ENCODE assay signal across 8 mouse cellular contexts in the genomic region with DNA sequence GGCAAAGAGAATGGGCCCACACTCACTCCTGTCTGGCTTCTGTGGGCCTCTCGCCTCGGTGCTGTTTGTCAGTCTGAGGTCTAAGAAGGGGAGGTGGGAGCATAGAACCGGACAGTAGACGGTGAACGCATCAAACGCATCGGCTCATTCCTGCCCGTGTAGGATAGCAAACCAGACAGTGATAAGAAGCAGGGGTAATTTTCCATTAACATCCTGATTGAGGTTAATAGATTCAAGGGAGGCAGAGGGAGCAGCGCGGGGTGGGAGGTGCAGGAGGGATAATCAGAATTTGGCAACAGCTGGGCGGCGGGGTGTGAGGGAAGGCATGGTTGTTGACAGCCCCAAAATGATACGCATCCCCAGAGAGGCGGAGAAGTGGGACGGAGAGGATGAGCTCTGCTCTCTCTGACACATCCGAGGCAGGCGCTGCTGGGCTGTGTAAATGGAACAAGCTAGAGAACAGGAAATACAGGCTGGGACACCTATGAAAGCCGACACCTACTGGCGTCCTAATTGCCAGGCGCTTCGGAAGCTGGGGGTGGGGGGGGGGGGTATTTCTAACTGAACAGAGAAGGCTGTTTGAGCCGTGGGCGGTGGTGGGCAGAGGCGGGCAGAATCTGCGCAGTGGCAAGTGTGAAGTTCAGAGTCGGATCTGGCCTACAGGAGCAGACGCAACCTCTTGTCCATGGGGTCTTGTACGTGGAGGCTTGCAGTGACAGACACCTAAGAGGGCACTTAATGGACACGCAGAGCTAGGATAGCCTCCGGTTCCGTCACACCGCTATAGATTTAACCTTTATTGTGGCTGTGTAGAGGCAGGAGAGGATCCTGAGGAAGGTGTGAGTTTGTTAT. TPM values are rescaled to one million over a fixed set of nuclear protein-coding genes. Genes with fewer than 3 reads are reported as not detected.
A peak's percentile ranks its signal among the peaks of the same experiment; 100 is the strongest.
DNase-seq lines count a peak whose midpoint lies in the region; ATAC-seq and TF ChIP-seq lines count a peak whose summit lies in the region.

No protein-coding gene starts in this region.

- no peak overlapping the region for H3K27ac ChIP-seq in ES-E14 (ENCODE audit: insufficient read depth, low read depth, low read length, poor library complexity, severe bottlenecking)
- 0 out of 2 replicates have a peak overlapping the region, but pooled peaks have one; percentile 35 for H3K27ac ChIP-seq in forebrain, embryonic 10.5 days
- H3K27ac ChIP-seq in midbrain, embryonic 11.5 days (ENCODE audit: low read depth, low read length) = no peak overlapping the region

- no peaks in the 10 kb centered on the region for H3K9me3 ChIP-seq in ES-E14 (ENCODE audit: control insufficient read depth, insufficient read depth, low read depth, low read length)
- H3K9me3 ChIP-seq in forebrain, embryonic 10.5 days = no peaks in the 10 kb centered on the region
- H3K9me3 ChIP-seq in midbrain, embryonic 11.5 days (ENCODE audit: control insufficient read depth, low read length) = no peaks in the 10 kb centered on the region

- H3K4me3 ChIP-seq in ES-E14 (ENCODE audit: insufficient read depth in 1 of 2, low read depth in 1 of 2, low read length in 2 of 2, poor library complexity in 1 of 2, severe bottlenecking in 1 of 2) = peak overlapping the region; percentile 34; a peak in 2 of 4 replicates
- peak overlapping the region; percentile 25 for H3K4me3 ChIP-seq in forebrain, embryonic 10.5 days
- H3K4me3 ChIP-seq in midbrain, embryonic 11.5 days (ENCODE audit: low read depth, low read length) = no peak overlapping the region

- H3K36me3 ChIP-seq in ES-E14 (ENCODE audit: control insufficient read depth, insufficient read depth, low read length, poor library complexity, severe bottlenecking) = no peaks in the 10 kb centered on the region
- H3K36me3 ChIP-seq in forebrain, embryonic 10.5 days (replicated peaks) = no peaks in the 10 kb centered on the region
- no peaks in the 10 kb centered on the region for H3K36me3 ChIP-seq in midbrain, embryonic 11.5 days (ENCODE audit: control insufficient read depth, insufficient read depth, low read length)

- H3K4me2 ChIP-seq in midbrain, embryonic 11.5 days = peak overlapping the region; percentile 27

- peaks cover 33% of the 10 kb centered on the region for H3K27me3 ChIP-seq in forebrain, embryonic 10.5 days (ENCODE audit: poor library complexity, severe bottlenecking)
- H3K27me3 ChIP-seq in midbrain, embryonic 11.5 days (ENCODE audit: control insufficient read depth, insufficient read depth, low read length) = no peaks in the 10 kb centered on the region

- H3K9ac ChIP-seq in ES-E14 (ENCODE audit: insufficient read depth, low read depth, low read length, poor library complexity, severe bottlenecking) = peak overlapping the region; percentile 28; the same call in 1 of the 2 replicates
- H3K9ac ChIP-seq in midbrain, embryonic 11.5 days (ENCODE audit: low read length) = 0 out of 2 replicates have a peak overlapping the region, but pooled peaks have one; percentile 30

- H3K4me1 ChIP-seq in ES-E14 (ENCODE audit: control insufficient read depth in 2 of 2, insufficient read depth in 2 of 2, low read length in 2 of 2, poor library complexity in 1 of 2) = peaks cover 0 to 8% of the 10 kb centered on the region in 2 experiments; a peak in 1 of 4 replicates
- peaks cover 22% of the 10 kb centered on the region for H3K4me1 ChIP-seq in forebrain, embryonic 10.5 days
- peaks cover 9% of the 10 kb centered on the region for H3K4me1 ChIP-seq in midbrain, embryonic 11.5 days (ENCODE audit: control insufficient read depth, insufficient read depth, low read length)

- in situ Hi-C loops in ES-E14 (cut with MboI; ENCODE audit: low sequenced_read_pairs in 2 of 2, unreplicated experiment in 2 of 2) = loop anchor here in 1 of 2 experiments (25.0 kb wide), 1 partner anchor 297 kb away; no protein-coding TSS in a partner anchor

- peak; percentile 24 for DNase-seq in kidney, postnatal 10 days
- DNase-seq in kidney, adult 9 months = no peak
- no peak for DNase-seq in ES-E14 (ENCODE audit: low read depth, low spot score)
- no peak for DNase-seq in forebrain, embryonic 10.5 days (ENCODE audit: extremely low spot score, low spot score)
- DNase-seq in midbrain, embryonic 11.5 days (ENCODE audit: low spot score, missing footprints) = peak; percentile 88
- DNase-seq in ovary, postnatal 36 days (ENCODE audit: low spot score) = no peak
- no peak for DNase-seq in Muller cell, postnatal 12 days (ENCODE audit: inconsistent ontology term)

- ATAC-seq in inflammation-experienced regulatory T-cells, adult 6 months = peak; percentile 74
- peak; percentile 64; the same call in 1 of the 2 replicates for ATAC-seq in midbrain, embryonic 11.5 days (ENCODE audit: low FRiP score)

- 31% methylated on average over 32 of the region's 32 CpGs for WGBS in forebrain, embryonic 10.5 days
- WGBS in midbrain, embryonic 11.5 days = 30% methylated on average over 32 of the region's 32 CpGs

TF ChIP-seq in ES-E14, 5 proteins besides CTCF, POLR2A, EP300 and RAD21:
- TF ChIP-seq CHD2 (IDR thresholded peaks at IDR 0.05; ENCODE audit: low read depth, low read length) (no peak), ZNF384 (IDR thresholded peaks at IDR 0.05; ENCODE audit: low read depth, low read length) (no peak), MAFK (IDR thresholded peaks at IDR 0.05; ENCODE audit: insufficient read depth, low read depth, low read length) (no peak), HCFC1 (IDR thresholded peaks at IDR 0.05; ENCODE audit: borderline replicate concordance, insufficient read depth, low read length) (no peak), ZC3H11A (IDR thresholded peaks at IDR 0.05; ENCODE audit: borderline replicate concordance, low read depth, low read length) (no peak)

RNA-seq across cellular contexts. Expression of a gene that starts 54.4 kb away (rescaled TPM):
- total RNA-seq in ES-E14 (2012; rRNA removed) = 13.8 and 20.6 TPM in 2 replicates
- polyA plus RNA-seq in forebrain, embryonic 10.5 days (2016; fragmentation: Nextera tagmentation; extraction: Ambion mirVana) = 21.9 and 22.9 TPM in 2 replicates
- polyA plus RNA-seq in inflammation-experienced regulatory T-cells, adult 6 months (2017; shearing (Covaris generic)) = 1 to 10 TPM; 6.1 to 7.6 (median 7.1) TPM
- 19.2 and 19.3 TPM in 2 replicates for polyA plus RNA-seq in midbrain, embryonic 11.5 days (2014; fragmentation: Nextera tagmentation; extraction: Ambion mirVana)

RNA-seq across cellular contexts. Expression of a gene that starts 54.6 kb away (rescaled TPM):
- total RNA-seq in ES-E14 (2012; rRNA removed) = 7.9 and 11.4 TPM in 2 replicates
- polyA plus RNA-seq in forebrain, embryonic 10.5 days (2016; fragmentation: Nextera tagmentation; extraction: Ambion mirVana) = 16.8 and 17.1 TPM in 2 replicates
- polyA plus RNA-seq in inflammation-experienced regulatory T-cells, adult 6 months (2017; shearing (Covaris generic)) = 10 to 100 TPM; 10.6 to 12.3 (median 10.6) TPM
- 19.9 and 21.2 TPM in 2 replicates for polyA plus RNA-seq in midbrain, embryonic 11.5 days (2014; fragmentation: Nextera tagmentation; extraction: Ambion mirVana)

Comparison
In these comparisons a context has a peak if more than half of its experiments do, and no peak if none do; other contexts are left out.
1. DNase-seq: peak in kidney, postnatal 10 days (single experiment) and midbrain, embryonic 11.5 days (single experiment); none in kidney, adult 9 months (single experiment), ES-E14 (single experiment), forebrain, embryonic 10.5 days (single experiment), ovary, postnatal 36 days (single experiment) and Muller cell, postnatal 12 days (single experiment).